Mouse (Mus musculus) heart, embryonic 10.5 days (tissue): ENCODE data around the gene Tns2. TPM values are rescaled to one million over a fixed set of nuclear protein-coding genes. Genes with fewer than 3 reads are reported as not detected.

ENCODE experiments used
- DNase-seq: peaks from one replicate; pipeline ENCODE4 v3.0.0-alpha.2; 2017; ENCODE audit warnings: low spot score
- H3K27ac ChIP-seq: fragments of 300-500 bp; sonication (generic); 2 replicates; pipeline ENCODE4 v1.5.1; 2016; ENCODE audit warnings: mild to moderate bottlenecking
- H3K27me3 ChIP-seq: fragments of 300-500 bp; sonication (generic); 2 replicates; pipeline ENCODE4 v1.6.1; 2016; ENCODE audit warnings: mild to moderate bottlenecking; ENCODE audit not compliant: poor library complexity, insufficient read depth, severe bottlenecking
- H3K36me3 ChIP-seq: fragments of 300-500 bp; sonication (generic); 2 replicates; pipeline ENCODE4 v1.6.1; 2016; ENCODE audit warnings: mild to moderate bottlenecking, moderate library complexity
- H3K4me1 ChIP-seq: fragments of 300-500 bp; sonication (generic); 2 replicates; pipeline ENCODE4 v1.6.1; 2016; ENCODE audit warnings: mild to moderate bottlenecking
- H3K4me3 ChIP-seq: fragments of 300-500 bp; sonication (generic); 2 replicates; pipeline ENCODE4 v1.5.1; 2016; ENCODE audit warnings: mild to moderate bottlenecking, moderate library complexity
- H3K9me3 ChIP-seq: fragments of 300-500 bp; sonication (generic); 2 replicates; pipeline ENCODE4 v1.6.1; 2016; ENCODE audit warnings: mild to moderate bottlenecking, moderate library complexity
- WGBS: fragments of 180-500 bp; shearing (Covaris S2); methylation state at CpG from one replicate; pipeline ENCODE4 v1.1.7; 2016; 5-methylcytosine and 5-hydroxymethylcytosine counted together
- polyA plus RNA-seq: library from polyadenylated mRNA; unstranded; fragments of >200 nt; fragmentation: Nextera tagmentation; extraction: Ambion mirVana; gene quantifications from 2 replicates; pipeline ENCODE4 v1.2.1, GENCODE M21; 2016

Tns2 gene
- polyA plus RNA-seq, 1 experiment from 2014 or later, result 19.8 TPM

DNA sequence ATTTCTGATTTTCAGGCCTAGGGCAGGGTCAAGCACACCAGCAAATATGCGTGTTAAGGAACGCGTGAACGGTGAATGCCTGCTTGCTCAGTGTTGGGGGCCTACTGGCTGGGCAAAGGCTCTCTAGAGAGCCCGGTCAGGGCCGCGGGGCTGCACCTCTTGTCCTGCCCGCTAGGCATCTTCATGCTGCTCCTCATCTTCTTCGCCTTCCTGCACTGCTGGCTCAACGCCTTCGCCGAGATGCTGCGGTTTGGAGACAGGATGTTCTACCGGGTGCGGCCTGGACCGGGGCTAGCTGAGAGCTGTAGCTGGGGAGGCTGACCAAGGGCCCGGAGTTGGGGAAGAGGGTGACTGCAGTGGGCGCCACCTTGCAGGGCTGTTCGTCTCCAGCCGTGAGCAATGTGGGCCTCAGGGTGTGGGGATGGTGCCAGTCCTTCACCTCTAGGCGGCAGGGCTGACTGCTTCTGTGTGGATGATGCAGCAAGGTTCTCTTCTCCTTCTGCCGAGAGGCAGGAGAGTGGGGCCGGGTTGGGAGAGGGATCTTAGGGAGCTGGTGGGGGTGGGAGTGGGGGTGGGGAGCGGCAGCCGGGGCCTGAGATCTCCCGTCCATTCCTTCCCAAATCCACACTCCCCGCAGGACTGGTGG lies 60.3 kb downstream of the Tns2 start:
- Histone ChIP-seq H3K4me1 (peaks cover 6% of the 10 kb centered on the region; the same call in 1 of the 2 replicates), H3K27me3 (peaks cover 17% of the 10 kb centered on the region; the same call in 1 of the 2 replicates), H3K36me3 (no peaks in the 10 kb centered on the region), H3K9me3 (no peaks in the 10 kb centered on the region), H3K4me3 (no peak overlapping the region), H3K27ac (no peak overlapping the region; the same call in 1 of the 2 replicates)
- WGBS, result 46% methylated on average over 27 of the region's 27 CpGs
- DNase-seq, result no peak

DNA sequence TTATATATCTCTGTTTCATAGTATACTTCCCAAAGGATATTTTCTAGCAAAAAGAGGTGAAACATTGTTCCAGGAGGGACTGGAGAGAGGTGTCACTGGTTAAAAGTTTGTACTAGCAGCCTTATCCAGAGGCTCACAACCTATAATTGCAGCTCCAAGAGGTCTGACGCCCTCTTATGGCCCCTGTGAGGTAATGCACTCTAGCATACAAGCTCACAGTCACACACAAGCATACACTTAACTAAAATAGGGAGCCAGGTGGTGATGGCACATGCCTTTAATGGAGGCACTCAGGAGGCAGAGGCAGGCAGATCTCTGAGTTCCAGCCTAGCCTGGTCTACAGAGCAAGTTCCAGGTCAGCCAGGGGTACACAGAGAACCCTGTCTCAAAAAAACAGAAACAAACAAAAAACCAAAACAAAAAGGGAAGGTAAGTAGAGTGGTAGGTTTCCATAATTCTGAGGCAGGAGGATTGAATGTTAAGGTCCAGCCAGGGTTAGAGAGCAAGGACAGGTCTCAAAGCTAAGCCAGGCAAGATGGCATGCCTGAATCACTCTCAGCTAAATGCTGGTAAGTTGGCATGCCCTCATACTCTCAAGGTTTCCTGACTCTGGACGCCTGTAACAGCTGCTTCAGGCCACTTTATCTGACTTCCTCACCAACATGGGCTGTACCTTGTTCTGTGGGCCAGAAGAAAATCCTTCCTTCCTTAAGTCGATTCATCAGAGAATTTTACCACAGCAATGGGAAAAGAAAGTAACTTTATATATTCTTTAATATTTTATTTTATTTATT lies 63.9 kb downstream of the Tns2 start:
- Histone ChIP-seq H3K4me3 (no peak overlapping the region), H3K9me3 (no peaks in the 10 kb centered on the region), H3K36me3 (no peaks in the 10 kb centered on the region), H3K4me1 (peaks cover 8% of the 10 kb centered on the region), H3K27ac (no peak overlapping the region), H3K27me3 (peaks cover 17% of the 10 kb centered on the region; the same call in 1 of the 2 replicates)
- no peak for DNase-seq
- 51% methylated on average over 3 of the region's 3 CpGs for WGBS

DNA sequence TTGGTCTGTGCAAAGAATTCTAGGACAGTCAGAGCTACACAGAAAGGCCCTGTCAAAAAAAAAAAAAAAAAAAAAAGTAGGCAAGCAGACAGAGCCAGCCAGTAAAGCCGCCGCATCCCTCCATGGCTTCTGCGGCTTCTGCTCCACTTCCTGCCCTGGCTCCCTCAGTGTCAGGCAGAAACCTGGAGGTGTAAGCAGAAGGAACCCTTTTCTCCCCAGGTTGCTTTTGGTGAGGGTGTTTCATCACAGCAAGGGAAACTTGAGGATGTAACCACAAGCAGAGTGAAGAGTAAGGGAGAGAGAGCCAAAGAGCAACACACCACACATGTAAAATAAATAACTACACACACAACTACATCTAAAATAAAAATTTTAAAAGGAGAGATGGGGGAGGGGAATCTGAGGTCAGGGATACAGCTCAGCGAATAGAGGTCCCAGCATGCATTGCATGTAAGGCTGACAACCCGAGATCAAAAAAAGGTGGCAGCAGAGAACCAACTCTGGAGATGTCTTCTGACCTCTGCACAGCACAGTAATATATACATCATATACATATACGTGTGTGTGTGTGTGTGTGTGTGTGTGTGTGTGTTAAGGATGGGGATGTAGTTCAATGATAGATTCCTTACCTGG lies 65.4 kb downstream of the Tns2 start:
- H3K4me1 ChIP-seq, result peaks cover 8% of the 10 kb centered on the region
- 57% methylated on average over 6 of the region's 6 CpGs for WGBS
- H3K27ac ChIP-seq, result no peak overlapping the region
- no peaks in the 10 kb centered on the region for H3K9me3 ChIP-seq
- no peak for DNase-seq
- peaks cover 15% of the 10 kb centered on the region; the same call in 1 of the 2 replicates for H3K27me3 ChIP-seq
- H3K4me3 ChIP-seq, result no peak overlapping the region
- H3K36me3 ChIP-seq, result no peaks in the 10 kb centered on the region

Other genes with a start within 250 kb of the Tns2 start
- 0.30 and 1.0 TPM in 2 replicates for gene Krt1, start 249.6 kb upstream of the Tns2 start, polyA plus RNA-seq
- gene Krt77, start 230.7 kb upstream of the Tns2 start, polyA plus RNA-seq, result 0.04 TPM in 1 of 2 replicates, not detected in the other
- gene Krt76, start 207.5 kb upstream of the Tns2 start, polyA plus RNA-seq, result not detected in 2 replicates
- 0.09 TPM in 1 of 2 replicates, not detected in the other for gene Krt4, start 175.7 kb upstream of the Tns2 start, polyA plus RNA-seq
- gene Krt79, start 160.1 kb upstream of the Tns2 start, polyA plus RNA-seq, result 1.8 TPM in 2 replicates
- not detected in 2 replicates for gene Krt78, start 146.1 kb upstream of the Tns2 start, polyA plus RNA-seq
- gene Krt8, start 95.9 kb upstream of the Tns2 start, polyA plus RNA-seq, result 83.2 and 193 TPM in 2 replicates
- 78.5 and 184 TPM in 2 replicates for gene Krt18, start 72.2 kb upstream of the Tns2 start, polyA plus RNA-seq
- gene Eif4b, start 26.6 kb upstream of the Tns2 start, polyA plus RNA-seq, result 85.5 and 99.6 TPM in 2 replicates
- 19.0 and 19.4 TPM in 2 replicates for gene Spryd3, start 35.8 kb downstream of the Tns2 start, polyA plus RNA-seq
- 0.64 and 0.67 TPM in 2 replicates for gene Igfbp6, start 43.9 kb downstream of the Tns2 start, polyA plus RNA-seq
- 2.0 and 7.9 TPM in 2 replicates for gene Soat2, start 50.1 kb downstream of the Tns2 start, polyA plus RNA-seq
- gene Zfp740, start 102.8 kb downstream of the Tns2 start, polyA plus RNA-seq, result 35.7 and 50.1 TPM in 2 replicates
- gene Csad, start 104.3 kb downstream of the Tns2 start, polyA plus RNA-seq, result 36.1 and 41.0 TPM in 2 replicates
- gene Itgb7, start 131.5 kb downstream of the Tns2 start, polyA plus RNA-seq, result 0.22 and 1.5 TPM in 2 replicates
- 11.3 and 17.3 TPM in 2 replicates for gene Rarg, start 157.1 kb downstream of the Tns2 start, polyA plus RNA-seq
- 0.23 TPM in 1 of 2 replicates, not detected in the other for gene Gm9918, start 170.2 kb downstream of the Tns2 start, polyA plus RNA-seq
- 55.7 and 63.4 TPM in 2 replicates for gene Mfsd5, start 179.0 kb downstream of the Tns2 start, polyA plus RNA-seq
- 35.8 and 40.9 TPM in 2 replicates for gene Espl1, start 195.9 kb downstream of the Tns2 start, polyA plus RNA-seq
- gene Pfdn5, start 225.7 kb downstream of the Tns2 start, polyA plus RNA-seq, result 260 and 282 TPM in 2 replicates
- 80.5 and 94.3 TPM in 2 replicates for gene Myg1, start 231.3 kb downstream of the Tns2 start, polyA plus RNA-seq